Mouse (Mus musculus): ENCODE measurements around the gene Apmap. TPM values are rescaled to one million over a fixed set of nuclear protein-coding genes. Genes with fewer than 3 reads are reported as not detected.

Apmap gene
- total RNA-seq, 2 experiments from 2014 or later, result 122 to 153 TPM

Other genes starting within 250 kb of the Apmap start
- 1 to 10 TPM; 3.5 to 6.0 TPM for gene 3300002I08Rik, start 245.8 kb downstream of the Apmap start, total RNA-seq (2021)
- gene Zfp442, start 157.1 kb downstream of the Apmap start, total RNA-seq (2021), result 1 to 10 TPM; 4.0 to 4.8 TPM
- gene Zfp345, start 123.5 kb downstream of the Apmap start, total RNA-seq (2021), result 1 to 10 TPM in 1 of 2 experiments, under 1 TPM in 1; 0.83 to 1.1 TPM
- gene Cst7, start 38.2 kb downstream of the Apmap start, total RNA-seq (2021), result under 1 TPM in 1 of 2 experiments, not detected in 1; 0.51 TPM
- 10 to 100 TPM; 30.4 to 78.4 TPM for gene Acss1, start 59.9 kb upstream of the Apmap start, total RNA-seq (2021)
- gene Vsx1, start 80.8 kb upstream of the Apmap start, total RNA-seq (2021), result not detected
- gene Entpd6, start 140.5 kb upstream of the Apmap start, total RNA-seq (2021), result 10 to 100 TPM; 10.2 to 11.5 TPM
- gene Pygb, start 178.2 kb upstream of the Apmap start, total RNA-seq (2021), result 10 to 100 TPM; 41.3 to 50.3 TPM